Mouse (Mus musculus): Measurements from ENCODE around the gene Gm45062. TPM values are rescaled to one million over a fixed set of nuclear protein-coding genes. Genes with fewer than 3 reads are reported as not detected.
"Not testable (repeated sequence)": the region's sequence is repeated elsewhere in the genome, so short reads cannot be mapped to it uniquely, and the experiment has no call there.

Gm45062 gene
- polyA plus RNA-seq, 1 experiment from 2014 or later, result 6.9 TPM

GRCm38 (mm10) chr6:8512416-8512815, 253.2 kb downstream of the Gm45062 start:
- Histone ChIP-seq H3K36me3 (replicated peaks) (no peaks in the 10 kb centered on the region), H3K27ac (replicated peaks) (0 out of 2 replicates have a peak overlapping the region, but pooled peaks have one; percentile 19), H3K4me1 (peaks cover 29% of the 10 kb centered on the region), H3K9me3 (no peaks in the 10 kb centered on the region), H3K27me3 (replicated peaks; ENCODE audit: low read depth, poor library complexity, severe bottlenecking) (no peaks in the 10 kb centered on the region), H3K4me3 (peak overlapping the region; percentile 96)
- DNase-seq (ENCODE audit: low spot score), result peak; percentile 23
- 33% methylated on average over 8 of the region's 8 CpGs for WGBS

GRCm38 (mm10) chr6:8519687-8520086, 260.4 kb downstream of the Gm45062 start:
- Histone ChIP-seq H3K27me3 (replicated peaks; ENCODE audit: low read depth, poor library complexity, severe bottlenecking) (no peaks in the 10 kb centered on the region), H3K9me3 (no peaks in the 10 kb centered on the region), H3K27ac (replicated peaks) (no peak overlapping the region), H3K36me3 (replicated peaks) (no peaks in the 10 kb centered on the region), H3K4me3 (no peak overlapping the region), H3K4me1 (no peaks in the 10 kb centered on the region)
- 85% methylated on average over 3 of the region's 3 CpGs for WGBS
- no peak for DNase-seq (ENCODE audit: low spot score)

GRCm38 (mm10) chr6:8521231-8521630, 262.0 kb downstream of the Gm45062 start:
- no peaks in the 10 kb centered on the region for H3K36me3 ChIP-seq (replicated peaks)
- H3K4me3 ChIP-seq, result no peak overlapping the region
- 93% methylated on average over 4 of the region's 4 CpGs for WGBS
- no peaks in the 10 kb centered on the region for H3K9me3 ChIP-seq
- no peak overlapping the region for H3K27ac ChIP-seq (replicated peaks)
- no peaks in the 10 kb centered on the region for H3K27me3 ChIP-seq (replicated peaks; ENCODE audit: low read depth, poor library complexity, severe bottlenecking)
- no peaks in the 10 kb centered on the region for H3K4me1 ChIP-seq
- no peak for DNase-seq (ENCODE audit: low spot score)

- no peaks in the 10 kb centered on the region for H3K4me1 ChIP-seq
- H3K36me3 ChIP-seq (replicated peaks), result no peaks in the 10 kb centered on the region
- no peaks in the 10 kb centered on the region for H3K27me3 ChIP-seq (replicated peaks; ENCODE audit: low read depth, poor library complexity, severe bottlenecking)
- no peak overlapping the region for H3K4me3 ChIP-seq
- H3K27ac ChIP-seq (replicated peaks), result no peak overlapping the region
- 90% methylated on average over 5 of the region's 5 CpGs for WGBS
- no peak for DNase-seq (ENCODE audit: low spot score)
- no peaks in the 10 kb centered on the region for H3K9me3 ChIP-seq
These were observed 265.5 kb downstream of the Gm45062 start for GRCm38 (mm10) chr6:8524717-8525116.

- Histone ChIP-seq H3K9me3 (no peaks in the 10 kb centered on the region), H3K36me3 (replicated peaks) (no peaks in the 10 kb centered on the region)
These were observed 272.0 kb downstream of the Gm45062 start for GRCm38 (mm10) chr6:8531104-8531894.

GRCm38 (mm10) chr6:8536944-8537343, 277.7 kb downstream of the Gm45062 start:
- no peak for DNase-seq (ENCODE audit: low spot score)
- no peak overlapping the region for H3K27ac ChIP-seq (replicated peaks)
- H3K4me3 ChIP-seq, result no peak overlapping the region
- WGBS, result 88% methylated on average over 2 of the region's 2 CpGs
- no peaks in the 10 kb centered on the region for H3K27me3 ChIP-seq (replicated peaks; ENCODE audit: low read depth, poor library complexity, severe bottlenecking)
- no peaks in the 10 kb centered on the region for H3K9me3 ChIP-seq
- H3K36me3 ChIP-seq (replicated peaks), result no peaks in the 10 kb centered on the region
- H3K4me1 ChIP-seq, result no peaks in the 10 kb centered on the region

More at GRCm38 (mm10) chr6:8531104-8531894, 272.0 kb downstream of the Gm45062 start:
- no peak for DNase-seq (ENCODE audit: low spot score)
- Histone ChIP-seq H3K27me3 (replicated peaks; ENCODE audit: low read depth, poor library complexity, severe bottlenecking) (no peaks in the 10 kb centered on the region), H3K27ac (replicated peaks) (no peak overlapping the region), H3K4me3 (no peak overlapping the region), H3K4me1 (no peaks in the 10 kb centered on the region)
- WGBS, result 86% methylated on average over 4 of the region's 4 CpGs

- H3K4me3 ChIP-seq; H3K36me3 ChIP-seq (replicated peaks); DNase-seq (ENCODE audit: low spot score); H3K9me3 ChIP-seq; H3K27ac ChIP-seq (replicated peaks); H3K4me1 ChIP-seq; H3K27me3 ChIP-seq (replicated peaks; ENCODE audit: low read depth, poor library complexity, severe bottlenecking): not testable (repeated sequence)
- 82% methylated on average over 4 of the region's 4 CpGs for WGBS
These were observed 282.3 kb downstream of the Gm45062 start for GRCm38 (mm10) chr6:8541531-8541930.

GRCm38 (mm10) chr6:8544822-8545221, 285.6 kb downstream of the Gm45062 start:
- 92% methylated on average over 5 of the region's 5 CpGs for WGBS
- DNase-seq (ENCODE audit: low spot score), result no peak

GRCm38 (mm10) chr6:8545780-8546179, 286.5 kb downstream of the Gm45062 start:
- DNase-seq (ENCODE audit: low spot score), result no peak
- 93% methylated on average over 7 of the region's 7 CpGs for WGBS
- H3K27me3 ChIP-seq (replicated peaks; ENCODE audit: low read depth, poor library complexity, severe bottlenecking), result no peaks in the 10 kb centered on the region
- peaks cover 26% of the 10 kb centered on the region for H3K36me3 ChIP-seq (replicated peaks)
- no peak overlapping the region for H3K27ac ChIP-seq (replicated peaks)
- no peaks in the 10 kb centered on the region for H3K9me3 ChIP-seq
- H3K4me3 ChIP-seq, result no peak overlapping the region
- no peaks in the 10 kb centered on the region for H3K4me1 ChIP-seq

More at GRCm38 (mm10) chr6:8544822-8545221, 285.6 kb downstream of the Gm45062 start:
- Histone ChIP-seq H3K4me1 (no peaks in the 10 kb centered on the region), H3K27me3 (replicated peaks; ENCODE audit: low read depth, poor library complexity, severe bottlenecking) (no peaks in the 10 kb centered on the region), H3K9me3 (no peaks in the 10 kb centered on the region), H3K36me3 (replicated peaks) (peaks cover 21% of the 10 kb centered on the region), H3K27ac (replicated peaks) (no peak overlapping the region), H3K4me3 (no peak overlapping the region)

GRCm38 (mm10) chr6:8551155-8551554, 291.9 kb downstream of the Gm45062 start:
- Histone ChIP-seq H3K27ac (replicated peaks) (no peak overlapping the region), H3K4me1 (no peaks in the 10 kb centered on the region), H3K4me3 (no peak overlapping the region), H3K27me3 (replicated peaks; ENCODE audit: low read depth, poor library complexity, severe bottlenecking) (no peaks in the 10 kb centered on the region), H3K36me3 (replicated peaks) (peaks cover 23% of the 10 kb centered on the region; the same call in 1 of the 2 replicates), H3K9me3 (no peaks in the 10 kb centered on the region)
- no peak for DNase-seq (ENCODE audit: low spot score)
- 95% methylated on average over 2 of the region's 2 CpGs for WGBS

GRCm38 (mm10) chr6:8556849-8557571, 297.8 kb downstream of the Gm45062 start:
- Histone ChIP-seq H3K4me1 (no peaks in the 10 kb centered on the region), H3K36me3 (replicated peaks) (peaks cover 15% of the 10 kb centered on the region), H3K4me3 (no peak overlapping the region), H3K9me3 (no peaks in the 10 kb centered on the region), H3K27me3 (replicated peaks; ENCODE audit: low read depth, poor library complexity, severe bottlenecking) (no peaks in the 10 kb centered on the region), H3K27ac (replicated peaks) (no peak overlapping the region)
- WGBS, result 93% methylated on average over 5 of the region's 5 CpGs
- DNase-seq (ENCODE audit: low spot score), result no peak

- peaks cover 19% of the 10 kb centered on the region for H3K36me3 ChIP-seq (replicated peaks)
- no peaks in the 10 kb centered on the region for H3K4me1 ChIP-seq
- H3K9me3 ChIP-seq, result no peaks in the 10 kb centered on the region
- no peak overlapping the region for H3K4me3 ChIP-seq
- no peak overlapping the region for H3K27ac ChIP-seq (replicated peaks)
- no peaks in the 10 kb centered on the region for H3K27me3 ChIP-seq (replicated peaks; ENCODE audit: low read depth, poor library complexity, severe bottlenecking)
- WGBS, result 97% methylated on average over 2 of the region's 2 CpGs
- DNase-seq (ENCODE audit: low spot score), result no peak
These were observed 301.4 kb downstream of the Gm45062 start for GRCm38 (mm10) chr6:8560682-8561081.

GRCm38 (mm10) chr6:8582377-8582776, 323.1 kb downstream of the Gm45062 start:
- Histone ChIP-seq H3K27me3 (replicated peaks; ENCODE audit: low read depth, poor library complexity, severe bottlenecking) (no peaks in the 10 kb centered on the region), H3K4me3 (no peak overlapping the region), H3K4me1 (no peaks in the 10 kb centered on the region), H3K27ac (replicated peaks) (no peak overlapping the region), H3K9me3 (no peaks in the 10 kb centered on the region), H3K36me3 (replicated peaks) (peaks cover 15% of the 10 kb centered on the region; the same call in 1 of the 2 replicates)
- 94% methylated on average over 9 of the region's 9 CpGs for whole genome bisulfite sequencing
- DNase-seq (ENCODE audit: low spot score), result no peak

Data from embryonic facial prominence, embryonic 10.5 days (tissue).